Mouse (Mus musculus) frontal cortex, postnatal 10 days (tissue): ENCODE data around the gene Unc50.

ENCODE experiments used
- DNase-seq, 2 experiments: peaks; one replicate each; pipeline ENCODE4 v3.0.0; 2022; ENCODE audit warnings: low spot score in 2 of 2, mixed read lengths in 1 of 2

The Unc50 gene

DNA sequence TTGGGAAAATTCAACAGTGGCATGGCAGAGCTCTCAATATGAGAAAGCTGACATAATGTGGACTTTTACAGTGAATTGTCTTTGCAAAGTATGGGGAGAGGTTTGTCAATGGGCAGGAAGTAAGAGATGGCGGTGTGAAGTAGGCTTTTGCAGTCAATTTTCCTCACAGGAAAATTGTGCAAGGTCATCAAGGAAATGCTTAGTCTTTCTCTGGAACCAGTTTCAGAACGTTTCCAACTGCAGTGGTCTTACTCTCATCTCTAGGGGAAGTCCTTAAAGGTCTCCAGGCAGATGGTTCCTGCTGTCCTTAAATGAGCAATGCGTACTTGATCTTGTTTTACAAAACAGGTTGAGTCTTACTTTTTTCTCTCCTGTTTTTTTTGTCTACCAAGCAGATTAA, 57.1 kb downstream of the Unc50 start:
- DNase-seq: no peak

DNA sequence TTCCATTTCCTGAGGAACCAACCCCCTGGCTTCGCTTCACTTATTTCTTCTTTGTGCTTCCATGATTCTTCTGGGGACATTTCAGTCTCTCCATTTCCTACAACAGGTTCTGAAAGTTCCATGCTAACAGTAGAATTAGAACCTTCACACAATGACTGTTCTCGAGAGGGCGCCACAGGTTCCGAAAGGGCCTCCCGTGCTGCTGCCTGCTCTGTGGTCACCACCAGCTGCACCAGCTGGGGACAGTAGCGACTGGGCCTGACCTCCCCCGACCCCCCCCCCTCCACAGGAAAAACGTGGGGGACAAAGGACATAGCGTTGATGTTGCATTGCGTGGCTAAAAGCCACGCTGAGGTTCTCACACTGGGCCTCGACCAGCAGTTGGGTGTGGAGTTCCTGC, 58.6 kb downstream of the Unc50 start:
- no peak for DNase-seq
